Mouse (Mus musculus): ENCODE data around the gene Il17c. TPM values are rescaled to one million over a fixed set of nuclear protein-coding genes. Genes with fewer than 3 reads are reported as not detected.

Gene Il17c
- total RNA-seq, 2 experiments from 2014 or later: not detected

DNA sequence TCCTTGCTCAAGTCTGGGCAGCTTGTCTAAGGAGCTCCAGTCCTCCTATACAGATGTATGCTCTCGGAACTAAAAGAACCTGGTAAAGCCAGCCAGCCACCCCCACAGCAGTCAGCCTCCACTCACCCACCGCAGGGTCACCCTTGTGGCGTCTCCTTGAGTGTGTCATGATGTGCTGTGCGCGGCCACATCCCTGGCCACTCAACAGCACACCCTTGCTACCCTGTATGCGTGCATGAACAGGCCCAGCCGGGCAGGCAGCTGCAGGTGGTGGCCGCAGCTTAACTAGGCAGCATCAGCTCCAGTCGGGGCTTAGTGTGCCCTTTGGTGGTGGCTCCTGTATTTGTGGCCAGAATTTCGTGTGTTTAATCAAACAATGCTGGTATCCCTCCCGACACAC, 35.4 kb downstream of the Il17c start:
- ATAC-seq (replicated peaks; ENCODE audit: poor library complexity): no peak

DNA sequence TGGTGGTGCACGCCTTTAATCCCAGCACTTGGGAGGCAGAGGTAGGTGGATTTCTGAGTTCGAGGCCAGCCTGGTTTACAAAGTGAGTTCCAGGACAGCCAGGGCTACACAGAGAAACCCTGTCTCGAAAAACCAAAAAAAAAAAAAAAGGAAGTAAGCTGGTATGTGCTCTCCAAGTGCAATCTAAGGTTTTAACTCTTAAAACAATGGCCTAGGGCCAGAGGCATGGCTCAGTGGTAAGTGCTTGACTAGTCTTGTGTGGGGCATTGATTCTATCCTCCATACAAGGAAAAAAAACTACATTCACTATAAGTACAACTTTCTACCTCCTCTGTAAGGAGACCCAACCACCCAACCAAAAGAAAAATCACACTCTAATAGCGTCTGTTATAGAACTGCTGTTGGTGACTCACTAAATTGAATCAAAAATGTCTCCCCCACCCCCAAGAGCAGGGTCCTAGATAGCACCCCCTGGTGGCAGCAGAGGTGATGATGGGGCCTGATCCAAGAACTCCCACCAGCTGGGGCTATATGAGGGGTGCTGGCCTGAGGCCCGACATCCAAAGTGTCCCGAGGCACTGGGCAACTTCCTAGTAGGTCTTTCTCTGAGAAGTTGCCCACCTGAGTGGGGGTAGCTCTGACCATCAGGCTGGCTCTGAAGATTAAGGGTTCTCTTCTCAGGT, 37.5 kb downstream of the Il17c start:
- no peak for ATAC-seq (replicated peaks; ENCODE audit: poor library complexity)

DNA sequence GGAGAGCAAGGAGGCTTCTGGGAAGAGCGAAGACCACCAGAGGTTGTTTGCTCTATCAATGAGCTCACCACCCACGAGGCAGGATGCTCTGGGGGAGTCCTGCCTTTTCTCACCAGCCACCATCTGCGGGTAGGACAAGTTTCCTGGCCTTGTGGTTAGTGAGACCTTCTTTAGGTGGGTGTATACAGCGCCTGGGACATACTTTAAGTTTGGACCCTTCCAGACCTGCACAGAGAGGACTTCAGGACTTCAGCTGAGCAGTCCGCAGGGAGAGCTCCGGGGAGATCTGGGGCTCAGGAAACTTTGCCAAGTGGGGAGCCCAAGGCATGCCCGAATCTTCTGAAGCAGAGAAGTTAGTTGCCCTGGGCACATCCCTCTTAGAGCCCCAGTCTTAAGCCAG, 38.2 kb downstream of the Il17c start:
- no peak for ATAC-seq (replicated peaks; ENCODE audit: poor library complexity)

DNA sequence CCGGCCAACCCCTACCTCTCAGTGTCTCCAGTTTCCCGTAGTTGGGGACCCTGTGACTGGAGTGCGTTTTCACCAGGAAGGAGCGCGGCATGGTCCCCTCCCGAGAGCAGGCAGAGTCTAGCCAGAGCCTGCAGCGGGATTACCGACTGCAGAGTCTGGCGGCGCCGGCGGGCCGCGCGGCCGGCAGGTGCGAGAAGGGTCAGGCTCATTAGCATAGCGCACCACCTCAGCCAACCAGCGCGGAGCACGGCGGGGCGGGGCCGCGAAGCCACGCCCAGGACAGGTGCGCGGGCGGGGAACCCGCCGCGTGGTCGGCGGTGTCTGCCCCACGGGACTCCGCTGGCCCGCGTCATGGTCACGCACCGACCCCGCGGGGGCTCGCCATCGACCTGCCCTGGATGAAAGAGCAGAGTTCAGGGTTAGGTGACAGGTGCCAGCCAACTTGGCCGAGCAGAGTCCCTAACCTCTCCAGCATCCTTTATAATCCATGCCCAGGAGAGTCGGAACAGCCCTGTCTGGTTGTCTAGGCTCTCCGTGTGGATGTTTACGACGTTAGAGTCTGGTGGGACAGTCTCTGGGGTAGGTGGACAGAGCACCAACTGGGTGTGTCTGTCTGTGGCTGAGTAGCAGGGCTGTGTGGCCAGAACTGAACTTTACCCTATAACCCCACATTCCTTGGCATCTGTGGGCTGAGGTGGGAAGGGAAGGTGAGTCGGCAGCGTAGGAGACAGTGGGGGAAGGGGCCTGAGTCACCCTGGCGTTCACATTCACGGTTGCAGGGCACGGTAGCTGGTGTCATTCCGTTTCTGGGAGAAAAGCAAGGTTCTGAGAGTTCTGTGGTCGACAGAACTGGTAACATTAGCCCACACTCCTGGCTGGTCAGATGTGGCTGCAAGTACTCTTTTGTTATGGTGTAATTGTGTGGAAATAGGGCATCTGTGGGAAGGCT, 39.0 kb downstream of the Il17c start, which contains the start of gene Snai3:
Gene Snai3, minus strand, starts transcription at position 210 of the 949 bp plus-strand sequence.
- peak; percentile 45 for ATAC-seq (replicated peaks; ENCODE audit: poor library complexity)

DNA sequence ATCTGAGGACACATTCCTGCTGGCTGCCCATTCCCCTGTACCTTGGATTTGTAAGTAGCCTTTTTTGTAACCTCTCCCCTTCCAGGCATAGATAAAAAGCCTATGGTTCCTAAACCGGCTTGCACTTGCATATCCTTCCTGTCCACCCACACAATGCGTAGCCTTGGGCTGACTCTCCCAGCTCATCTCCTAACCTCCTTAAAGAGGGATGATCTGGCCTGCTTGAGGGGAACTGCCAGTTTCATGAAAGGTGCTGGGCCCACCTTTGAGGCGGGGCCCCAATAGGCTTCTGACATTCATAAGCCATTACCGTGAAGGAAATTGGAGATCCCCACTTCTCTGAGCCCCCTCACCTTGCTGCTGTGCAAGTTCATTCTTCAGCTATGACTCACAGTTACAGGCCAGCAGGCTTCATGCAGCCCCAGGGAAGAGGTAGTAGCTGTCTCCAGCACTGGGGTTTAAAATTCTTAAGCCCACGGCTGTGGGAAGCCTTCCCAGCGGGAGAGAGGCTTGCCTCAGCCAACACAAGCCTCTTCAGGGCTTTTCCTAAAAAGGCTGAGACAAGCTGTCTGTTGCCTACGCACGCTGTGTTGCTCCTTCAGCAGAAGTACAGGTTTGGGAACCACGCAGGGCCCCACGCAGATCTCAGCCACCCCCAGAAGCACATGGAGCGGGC, 39.8 kb downstream of the Il17c start:
- ATAC-seq (replicated peaks; ENCODE audit: poor library complexity): no peak

DNA sequence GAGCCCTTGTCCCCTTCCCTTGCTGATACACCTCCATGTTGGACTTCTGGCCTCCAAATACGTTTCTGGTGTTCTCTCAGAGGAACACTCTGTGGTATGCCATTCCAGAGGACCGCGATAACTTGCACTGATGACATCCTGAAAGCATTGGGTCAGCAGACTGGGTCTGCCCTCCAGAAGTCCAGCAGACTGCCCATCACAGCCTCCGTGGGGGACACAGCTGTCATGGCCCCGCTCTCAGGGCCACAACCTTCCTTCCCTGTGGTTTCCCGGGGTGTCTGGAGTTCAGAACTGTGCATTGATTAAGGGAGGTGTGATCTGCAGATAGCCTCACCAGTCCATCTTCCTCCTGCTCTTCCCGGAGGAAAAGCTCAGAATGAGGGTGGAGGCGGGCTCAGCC, 40.7 kb downstream of the Il17c start:
- ATAC-seq (replicated peaks; ENCODE audit: poor library complexity): no peak

DNA sequence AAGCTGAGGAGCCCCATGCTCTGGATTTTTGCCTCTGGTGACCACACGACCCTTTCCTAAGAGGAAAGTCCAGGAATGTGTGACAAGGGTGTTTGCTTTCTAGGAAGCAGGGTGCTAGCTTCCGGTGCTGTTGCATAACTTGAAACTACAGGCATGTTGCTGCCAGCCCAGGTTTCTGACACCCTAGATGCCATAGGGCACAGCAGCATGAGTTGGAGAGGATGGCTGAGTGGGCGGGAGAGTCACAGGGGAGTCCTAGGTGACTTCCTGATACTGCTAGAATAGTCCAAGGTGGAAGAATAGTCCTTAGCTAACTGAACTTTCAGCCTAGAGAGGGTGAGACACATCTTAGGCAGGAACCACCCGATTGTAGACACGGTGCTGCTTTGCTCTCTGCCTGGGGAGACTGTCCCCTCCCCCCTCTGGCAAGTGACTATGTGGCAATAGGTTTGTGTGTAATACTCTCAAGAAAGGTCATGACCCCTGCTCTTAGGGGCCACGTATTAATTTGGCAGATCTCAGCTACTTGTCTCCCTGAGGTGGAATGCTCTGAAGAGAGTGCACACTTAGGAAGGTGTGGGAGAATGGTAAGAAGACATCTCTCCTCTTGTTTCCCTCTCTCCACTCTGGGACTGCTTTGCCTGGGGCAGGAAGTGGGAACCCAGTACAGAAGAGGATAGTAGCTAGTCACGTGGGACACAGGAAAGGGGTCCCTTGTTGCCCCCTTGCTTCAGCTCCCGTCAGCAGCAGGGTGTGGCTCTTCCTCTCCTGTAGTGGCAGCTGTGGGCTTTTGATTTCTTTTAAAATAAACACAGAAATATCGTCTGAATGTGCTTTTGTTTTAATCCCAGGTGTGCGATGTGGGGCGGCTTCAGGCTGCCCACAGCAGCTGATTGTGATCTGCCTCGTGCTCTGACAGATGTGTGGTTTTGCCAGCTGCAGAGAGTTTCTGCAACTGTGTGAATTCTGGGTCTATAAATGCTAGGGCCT, 42.1 kb downstream of the Il17c start:
- peak; percentile 47 for ATAC-seq (replicated peaks; ENCODE audit: poor library complexity)

DNA sequence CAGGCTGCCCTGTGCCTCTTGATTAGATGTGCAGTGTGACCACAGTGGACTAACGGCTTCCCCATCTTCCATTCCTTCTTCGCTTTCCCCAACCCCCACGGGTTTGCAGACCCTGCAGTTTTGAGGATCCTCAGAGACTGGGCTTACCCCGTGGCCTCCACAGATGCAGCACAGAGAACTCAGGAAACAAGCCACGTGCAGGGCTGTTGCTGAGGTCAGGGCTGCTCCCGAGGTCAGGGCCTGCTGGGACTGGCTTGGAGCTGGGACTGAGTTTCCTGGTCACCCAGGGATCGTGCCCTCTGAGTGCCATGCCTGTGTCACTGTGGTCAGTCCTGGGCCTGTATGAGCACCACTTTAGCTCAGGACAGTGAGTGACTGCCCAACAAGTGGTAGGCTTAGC, 43.2 kb downstream of the Il17c start:
- ATAC-seq (replicated peaks; ENCODE audit: poor library complexity): no peak

DNA sequence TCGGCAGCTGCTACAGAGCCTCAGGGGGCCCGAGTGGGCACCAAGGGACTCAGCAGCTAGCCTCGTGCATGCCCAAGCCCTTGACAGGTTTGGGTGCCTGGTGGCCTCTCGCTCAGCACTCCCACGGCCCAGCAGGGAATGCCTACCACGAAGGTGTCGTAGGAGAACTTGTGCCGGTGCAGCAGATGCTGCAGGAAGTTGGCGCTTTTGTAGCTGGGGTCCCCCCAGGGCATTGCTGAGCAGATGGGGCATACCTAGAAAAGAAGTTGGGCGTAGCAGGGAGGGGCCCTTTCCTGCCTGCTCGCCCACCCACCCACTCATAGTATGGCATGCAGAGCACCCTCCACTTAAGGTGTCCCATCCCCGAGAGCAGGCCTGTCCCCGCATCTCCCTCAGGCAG, 46.0 kb downstream of the Il17c start:
- ATAC-seq (replicated peaks; ENCODE audit: poor library complexity): no peak

DNA sequence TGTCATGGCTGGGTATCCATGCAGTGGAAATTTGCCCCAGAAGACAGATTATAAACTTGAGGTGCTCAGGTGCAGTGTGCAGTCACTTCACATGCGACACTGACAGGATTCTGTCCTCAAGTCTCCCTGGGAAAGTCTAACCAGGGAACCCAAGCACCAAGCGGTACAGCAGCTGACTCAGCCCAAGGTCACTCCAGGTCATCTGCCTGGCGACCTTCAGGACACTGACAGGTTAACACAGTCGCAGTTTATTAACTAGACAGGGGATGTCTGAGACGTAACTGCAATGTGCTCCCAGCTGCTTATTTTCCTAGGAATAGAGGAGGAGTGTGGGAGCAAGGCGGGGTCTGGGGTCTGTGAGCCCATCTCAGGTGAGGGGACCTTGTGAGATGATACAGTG, 47.6 kb downstream of the Il17c start:
- no peak for ATAC-seq (replicated peaks; ENCODE audit: poor library complexity)

DNA sequence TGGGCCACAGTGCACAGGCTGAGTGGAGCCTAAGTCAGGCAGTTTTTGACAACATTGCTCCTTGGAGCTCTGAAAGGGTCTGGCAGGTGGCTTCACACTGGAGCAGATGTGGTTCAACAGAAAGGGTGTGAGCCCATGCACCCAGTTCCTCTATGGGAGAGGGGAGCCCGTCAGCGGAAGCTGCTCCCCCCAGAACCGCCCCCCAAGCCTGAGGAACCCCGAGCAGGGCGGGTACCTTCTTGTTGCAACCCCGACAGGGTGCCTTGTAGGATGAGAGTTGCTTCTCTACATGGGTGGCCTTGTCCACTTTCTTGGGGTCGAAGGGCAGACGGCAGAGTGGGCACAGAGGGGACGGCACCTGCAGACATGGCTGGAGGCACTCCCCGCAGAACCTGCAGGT, 48.1 kb downstream of the Il17c start:
- ATAC-seq (replicated peaks; ENCODE audit: poor library complexity): peak; percentile 27

DNA sequence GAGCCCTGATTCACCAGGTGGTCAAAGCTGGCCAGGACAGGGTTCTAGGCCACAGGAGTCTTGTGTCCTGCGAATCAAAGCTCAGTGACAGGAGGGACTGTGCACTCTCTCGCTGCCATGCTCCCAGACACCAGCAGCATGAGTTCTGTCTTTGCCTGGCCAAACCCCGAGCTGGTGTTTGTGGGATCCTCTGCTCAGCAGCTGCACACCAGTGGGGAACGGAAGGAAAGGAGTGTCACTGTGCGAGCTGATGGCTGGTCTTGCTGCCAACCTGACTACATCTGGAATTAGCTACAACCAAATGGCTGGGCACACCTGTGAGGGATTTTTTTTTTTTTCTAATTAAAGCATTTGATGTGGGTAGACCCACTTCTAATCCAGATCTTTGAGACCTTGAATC, 48.9 kb downstream of the Il17c start:
- ATAC-seq (replicated peaks; ENCODE audit: poor library complexity): no peak

Other genes with a start within 250 kb of the Il17c start
- 12.2 and 21.6 TPM in 2 replicates for gene Zfpm1, start 139.9 kb upstream of the Il17c start, total RNA-seq (2015)
- gene Zfpm1, start 139.9 kb upstream of the Il17c start, total RNA-seq (2017): 9.9 and 20.3 TPM in 2 replicates
- not detected in 2 replicates for gene Trhr2, start 61.3 kb upstream of the Il17c start, total RNA-seq (2015)
- gene Trhr2, start 61.3 kb upstream of the Il17c start, total RNA-seq (2017): not detected in 2 replicates
- 26.1 and 27.2 TPM in 2 replicates for gene Zc3h18, start 45.4 kb upstream of the Il17c start, total RNA-seq (2015)
- 55.6 and 67.3 TPM in 2 replicates for gene Zc3h18, start 45.4 kb upstream of the Il17c start, total RNA-seq (2017)
- gene Cyba, start 10.9 kb downstream of the Il17c start, total RNA-seq (2015): 123 and 166 TPM in 2 replicates
- gene Cyba, start 10.9 kb downstream of the Il17c start, total RNA-seq (2017): 94.4 and 117 TPM in 2 replicates
- gene Mvd, start 21.4 kb downstream of the Il17c start, total RNA-seq (2015): 3.4 and 3.8 TPM in 2 replicates
- gene Mvd, start 21.4 kb downstream of the Il17c start, total RNA-seq (2017): 3.2 and 5.6 TPM in 2 replicates
- 0.30 TPM in 1 of 2 replicates, not detected in the other for gene Snai3, start 38.7 kb downstream of the Il17c start, total RNA-seq (2015)
- not detected in 2 replicates for gene Snai3, start 38.7 kb downstream of the Il17c start, total RNA-seq (2017)
- gene Rnf166, start 54.0 kb downstream of the Il17c start, total RNA-seq (2015): 26.6 and 33.3 TPM in 2 replicates
- gene Rnf166, start 54.0 kb downstream of the Il17c start, total RNA-seq (2017): 32.8 and 33.2 TPM in 2 replicates
- 17.3 and 26.8 TPM in 2 replicates for gene Ctu2, start 54.1 kb downstream of the Il17c start, total RNA-seq (2015)
- gene Ctu2, start 54.1 kb downstream of the Il17c start, total RNA-seq (2017): 11.2 and 14.9 TPM in 2 replicates
- 25.8 and 38.5 TPM in 2 replicates for gene Piezo1, start 129.3 kb downstream of the Il17c start, total RNA-seq (2015)
- gene Piezo1, start 129.3 kb downstream of the Il17c start, total RNA-seq (2017): 15.5 and 22.3 TPM in 2 replicates
- 52.4 and 62.0 TPM in 2 replicates for gene Cdt1, start 146.0 kb downstream of the Il17c start, total RNA-seq (2015)
- gene Cdt1, start 146.0 kb downstream of the Il17c start, total RNA-seq (2017): 40.8 and 49.6 TPM in 2 replicates
- 258 and 268 TPM in 2 replicates for gene Aprt, start 154.9 kb downstream of the Il17c start, total RNA-seq (2015)
- gene Aprt, start 154.9 kb downstream of the Il17c start, total RNA-seq (2017): 117 and 152 TPM in 2 replicates
- 30.3 and 31.8 TPM in 2 replicates for gene Galns, start 189.4 kb downstream of the Il17c start, total RNA-seq (2015)
- 32.2 and 33.1 TPM in 2 replicates for gene Galns, start 189.4 kb downstream of the Il17c start, total RNA-seq (2017)
- 41.5 and 52.4 TPM in 2 replicates for gene Trappc2l, start 189.6 kb downstream of the Il17c start, total RNA-seq (2015)
- gene Trappc2l, start 189.6 kb downstream of the Il17c start, total RNA-seq (2017): 18.0 and 27.9 TPM in 2 replicates
- gene Pabpn1l, start 200.7 kb downstream of the Il17c start, total RNA-seq (2015): 0.12 TPM in 1 of 2 replicates, not detected in the other
- not detected in 2 replicates for gene Pabpn1l, start 200.7 kb downstream of the Il17c start, total RNA-seq (2017)